Mouse (Mus musculus): ENCODE measurements at regions not wholly inside any gene's neighbourhood (a gene's known extent, or its start where the extent isn't known, plus 50 kb on each side); places are given as distances from the start of the nearest gene placed in this dataset.

GRCm38 (mm10) chr11:20882756-20883155 is 51.9 kb upstream of the Lgalsl start:
- no peak for DNase-seq

- DNase-seq: no peak
Observed at GRCm38 (mm10) chr11:20883907-20884306, 53.1 kb upstream of the Lgalsl start.

GRCm38 (mm10) chr11:20887044-20887443 is 56.2 kb upstream of the Lgalsl start:
- no peak for DNase-seq

- no peak for DNase-seq
Observed at GRCm38 (mm10) chr11:20890479-20890878, 59.6 kb upstream of the Lgalsl start.

GRCm38 (mm10) chr11:20891711-20892110 is 60.9 kb upstream of the Lgalsl start:
- no peak for DNase-seq

- DNase-seq: no peak
Observed at GRCm38 (mm10) chr11:20896277-20897123, 65.6 kb upstream of the Lgalsl start.

GRCm38 (mm10) chr11:20897468-20897867 is 66.6 kb upstream of the Lgalsl start:
- DNase-seq: no peak

GRCm38 (mm10) chr11:20898558-20898957 is 67.7 kb upstream of the Lgalsl start:
- no peak for DNase-seq

- DNase-seq: no peak
Observed at GRCm38 (mm10) chr11:20899766-20900165, 68.9 kb upstream of the Lgalsl start.

GRCm38 (mm10) chr11:20902001-20902400 is 71.1 kb upstream of the Lgalsl start:
- DNase-seq: no peak

- DNase-seq: no peak
Observed at GRCm38 (mm10) chr11:20902910-20903309, 72.1 kb upstream of the Lgalsl start.

- DNase-seq: no peak
Observed at GRCm38 (mm10) chr11:20907996-20908395, 77.1 kb upstream of the Lgalsl start.

- no peak for DNase-seq
Observed at GRCm38 (mm10) chr11:20908471-20908870, 77.6 kb upstream of the Lgalsl start.

- DNase-seq: no peak
Observed at GRCm38 (mm10) chr11:20913042-20913441, 82.2 kb upstream of the Lgalsl start.

- DNase-seq: peak; percentile 61
Observed at GRCm38 (mm10) chr11:20913598-20914296, 82.9 kb upstream of the Lgalsl start.

- no peak for DNase-seq
Observed at GRCm38 (mm10) chr11:20914297-20914997, 83.6 kb upstream of the Lgalsl start.

- no peak for DNase-seq
Observed at GRCm38 (mm10) chr11:20915182-20915602, 84.3 kb upstream of the Lgalsl start.

GRCm38 (mm10) chr11:20915687-20916432 is 85.0 kb upstream of the Lgalsl start:
- DNase-seq: no peak

GRCm38 (mm10) chr11:20916473-20916911 is 85.6 kb upstream of the Lgalsl start:
- no peak for DNase-seq

- no peak for DNase-seq
Observed at GRCm38 (mm10) chr11:20916961-20917360, 86.1 kb upstream of the Lgalsl start.

GRCm38 (mm10) chr11:20917483-20917882 is 86.6 kb upstream of the Lgalsl start:
- no peak for DNase-seq

GRCm38 (mm10) chr11:20923115-20923514 is 92.3 kb upstream of the Lgalsl start:
- no peak for DNase-seq

GRCm38 (mm10) chr11:20929426-20929825 is 98.6 kb upstream of the Lgalsl start:
- no peak for DNase-seq
